Comparison of ENCODE assay signal across 8 mouse cellular contexts in the genomic region with DNA sequence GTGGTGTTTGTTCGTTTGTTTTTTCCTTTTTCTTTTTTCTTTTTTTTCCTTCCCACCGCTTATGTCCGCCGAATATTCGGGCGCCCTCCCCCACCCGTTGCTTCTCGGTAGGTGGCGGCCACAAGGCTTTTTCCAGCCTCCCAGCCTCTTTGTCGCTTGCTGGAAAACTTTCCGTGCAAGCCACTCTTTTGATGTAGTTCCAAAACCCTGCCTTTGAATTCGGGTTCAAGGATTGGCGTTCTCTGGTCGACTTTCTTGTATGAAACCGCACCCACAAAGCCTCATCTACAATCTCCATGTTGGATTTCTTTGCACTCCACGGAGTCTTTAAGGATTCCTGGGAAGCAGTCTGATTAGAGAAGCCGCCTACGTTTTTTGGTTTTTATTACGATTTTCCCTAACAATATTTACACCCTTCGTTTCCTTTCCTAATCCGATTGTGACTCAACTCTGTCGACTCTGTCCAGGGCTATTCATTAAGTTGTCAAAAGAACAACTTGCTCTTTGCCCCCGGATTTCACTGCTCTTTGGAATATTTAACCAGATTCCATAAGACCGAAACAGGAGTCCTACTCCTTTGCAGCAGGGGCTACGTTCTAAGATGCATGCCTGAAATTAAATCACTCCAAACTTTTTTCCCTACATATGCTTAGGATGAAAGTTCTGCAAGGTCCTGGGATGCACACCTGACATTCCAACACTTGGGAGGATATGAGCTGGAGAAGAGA. TPM values are rescaled to one million over a fixed set of nuclear protein-coding genes. Genes with fewer than 3 reads are reported as not detected.
DNase-seq lines count a peak whose midpoint lies in the region; ATAC-seq and TF ChIP-seq lines count a peak whose summit lies in the region.

No protein-coding gene starts in this region.

- H3K4me2 ChIP-seq in heart, postnatal 0 days (ENCODE audit: low read depth, low read length), result peak overlapping the region; percentile 71
- H3K4me2 ChIP-seq in liver, embryonic 13.5 days, result peak overlapping the region; percentile 94
- peak overlapping the region; percentile 65 for H3K4me2 ChIP-seq in neural tube, embryonic 12.5 days (replicated peaks)

- peaks cover 53% of the 10 kb centered on the region for H3K4me1 ChIP-seq in E14TG2a.4 (replicated peaks; ENCODE audit: low read depth, low read length)
- peaks cover 49% of the 10 kb centered on the region for H3K4me1 ChIP-seq in forebrain, embryonic 10.5 days
- peaks cover 4% of the 10 kb centered on the region; the same call in 1 of the 2 replicates for H3K4me1 ChIP-seq in heart, postnatal 0 days (ENCODE audit: control insufficient read depth, insufficient read depth)
- H3K4me1 ChIP-seq in liver, embryonic 13.5 days (replicated peaks), result peaks cover 43% of the 10 kb centered on the region
- peaks cover 26% of the 10 kb centered on the region for H3K4me1 ChIP-seq in neural tube, embryonic 12.5 days

- no peak for TF ChIP-seq CTCF in E14TG2a.4 (conservative IDR thresholded peaks at IDR 0.05; ENCODE audit: low read length)
- peak; percentile 20 for TF ChIP-seq CTCF in heart, postnatal 0 days (IDR thresholded peaks at IDR 0.05; ENCODE audit: low read depth)

- peak overlapping the region; percentile 97 for H3K9ac ChIP-seq in heart, postnatal 0 days (replicated peaks; ENCODE audit: low read depth, low read length)
- H3K9ac ChIP-seq in liver, embryonic 13.5 days, result peak overlapping the region; percentile 96
- H3K9ac ChIP-seq in neural tube, embryonic 12.5 days, result peak overlapping the region; percentile 69

- peaks cover 8% of the 10 kb centered on the region for H3K36me3 ChIP-seq in E14TG2a.4 (ENCODE audit: insufficient read depth, low read length)
- H3K36me3 ChIP-seq in forebrain, embryonic 10.5 days (replicated peaks), result peaks cover 14% of the 10 kb centered on the region
- peaks cover 7% of the 10 kb centered on the region; the same call in 1 of the 2 replicates for H3K36me3 ChIP-seq in heart, postnatal 0 days (replicated peaks; ENCODE audit: control insufficient read depth, insufficient read depth, low read length)
- H3K36me3 ChIP-seq in liver, embryonic 13.5 days, result peaks cover 9% of the 10 kb centered on the region
- peaks cover 8% of the 10 kb centered on the region for H3K36me3 ChIP-seq in neural tube, embryonic 12.5 days

- no peaks in the 10 kb centered on the region for H3K27me3 ChIP-seq in E14TG2a.4 (ENCODE audit: insufficient read depth, low read length)
- H3K27me3 ChIP-seq in forebrain, embryonic 10.5 days (ENCODE audit: poor library complexity, severe bottlenecking), result peaks cover 13% of the 10 kb centered on the region
- no peaks in the 10 kb centered on the region for H3K27me3 ChIP-seq in heart, postnatal 0 days (ENCODE audit: control insufficient read depth, insufficient read depth, low read length)
- H3K27me3 ChIP-seq in liver, embryonic 13.5 days, result no peaks in the 10 kb centered on the region
- H3K27me3 ChIP-seq in neural tube, embryonic 12.5 days (replicated peaks), result no peaks in the 10 kb centered on the region

- peak overlapping the region; percentile 97 for H3K4me3 ChIP-seq in E14TG2a.4 (replicated peaks; ENCODE audit: low read length)
- H3K4me3 ChIP-seq in forebrain, embryonic 10.5 days, result peak overlapping the region; percentile 88
- H3K4me3 ChIP-seq in heart, postnatal 0 days (ENCODE audit: low read depth, low read length), result peak overlapping the region; percentile 80
- H3K4me3 ChIP-seq in liver, embryonic 13.5 days (replicated peaks), result peak overlapping the region; percentile 91
- H3K4me3 ChIP-seq in neural tube, embryonic 12.5 days, result peak overlapping the region; percentile 42

- H3K27ac ChIP-seq in forebrain, embryonic 10.5 days, result peak overlapping the region; percentile 100
- peak overlapping the region; percentile 100 for H3K27ac ChIP-seq in heart, postnatal 0 days (ENCODE audit: low read depth)
- peak overlapping the region; percentile 86 for H3K27ac ChIP-seq in liver, embryonic 13.5 days
- H3K27ac ChIP-seq in neural tube, embryonic 12.5 days, result peak overlapping the region; percentile 93

- ATAC-seq in heart, postnatal 0 days (ENCODE audit: insufficient read depth, low read depth), result no peak
- no peak for ATAC-seq in liver, embryonic 13.5 days (ENCODE audit: low read depth)
- ATAC-seq in neural tube, embryonic 12.5 days (ENCODE audit: low FRiP score, low read depth), result no peak

- DNase-seq in adrenal gland, postnatal 10 days, result peak; percentile 86
- DNase-seq in forebrain, embryonic 10.5 days (ENCODE audit: extremely low spot score, low spot score), result peak; percentile 59
- DNase-seq in heart, postnatal 0 days (ENCODE audit: low spot score), result peak; percentile 77
- DNase-seq in kidney, postnatal 14 days, result peak; percentile 82
- no peak for DNase-seq in liver, embryonic 13.5 days
- peak; percentile 77 for DNase-seq in yolk sac, embryonic 10.5 days (ENCODE audit: low spot score)

- TF ChIP-seq EP300 in heart, postnatal 0 days (IDR thresholded peaks at IDR 0.05; ENCODE audit: low read depth), result no peak

- 2% methylated on average over 25 of the region's 25 CpGs for WGBS in forebrain, embryonic 10.5 days
- 2% methylated on average over 25 of the region's 25 CpGs for WGBS in heart, postnatal 0 days
- WGBS in liver, embryonic 13.5 days (ENCODE audit: insufficient replicate concordance), result 7% methylated on average over 25 of the region's 25 CpGs
- WGBS in neural tube, embryonic 12.5 days, result 1% methylated on average over 25 of the region's 25 CpGs

- H3K9me3 ChIP-seq in E14TG2a.4 (ENCODE audit: low read length), result no peaks in the 10 kb centered on the region
- no peaks in the 10 kb centered on the region for H3K9me3 ChIP-seq in forebrain, embryonic 10.5 days
- no peaks in the 10 kb centered on the region for H3K9me3 ChIP-seq in heart, postnatal 0 days (replicated peaks; ENCODE audit: control insufficient read depth, low read length)
- H3K9me3 ChIP-seq in liver, embryonic 13.5 days (replicated peaks), result no peaks in the 10 kb centered on the region
- no peaks in the 10 kb centered on the region for H3K9me3 ChIP-seq in neural tube, embryonic 12.5 days

RNA-seq across cellular contexts. Expression of gene Gtf2i, which starts 1.2 kb away (rescaled TPM):
- total RNA-seq in adrenal gland, postnatal 10 days (2021), result 100 to 1,000 TPM; 228 to 249 TPM
- polyA plus RNA-seq in forebrain, embryonic 10.5 days (2016; fragmentation: Nextera tagmentation; extraction: Ambion mirVana), result 174 and 178 TPM in 2 replicates
- 84.8 and 97.1 TPM in 2 replicates for total RNA-seq in heart, postnatal 0 days (2014; rRNA removed; ENCODE audit: low replicate concordance)
- polyA plus RNA-seq in heart, postnatal 0 days (2015; fragmentation: Nextera tagmentation; extraction: Ambion mirVana), result 81.9 and 82.3 TPM in 2 replicates
- 39.1 and 52.5 TPM in 2 replicates for polyA plus RNA-seq in liver, embryonic 13.5 days (2015; fragmentation: Nextera tagmentation; extraction: Ambion mirVana)
- polyA plus RNA-seq in neural tube, embryonic 12.5 days (2016; fragmentation: Nextera tagmentation; extraction: Ambion mirVana), result 214 and 229 TPM in 2 replicates

Comparison
In these comparisons a context has a peak if more than half of its experiments do, and no peak if none do; other contexts are left out.
1. H3K4me3 ChIP-seq: peak in every context shown above with its lines; median percentile 97 in E14TG2a.4; 91 in liver, embryonic 13.5 days; 88 in forebrain, embryonic 10.5 days; 80 in heart, postnatal 0 days; 42 in neural tube, embryonic 12.5 days.